Mouse (Mus musculus) cerebellum, adult 9-10 months (tissue): ENCODE measurements around the gene Mfap2.

Source experiments
- DNase-seq: peaks from one replicate; pipeline ENCODE4 v3.0.0; 2022

The Mfap2 gene

GRCm38 (mm10) chr4:141010118-141010517, at the start of gene Mfap2:
Gene Mfap2, plus strand, starts transcription at chr4:141010418.
- DNase-seq, result no peak

GRCm38 (mm10) chr4:140960781-140961466, 49.3 kb upstream of the Mfap2 start, which contains the start of gene Sdhb:
Gene Sdhb, plus strand, starts transcription at chr4:140961203.
- peak; percentile 98 for DNase-seq

GRCm38 (mm10) chr4:140961467-140962206, 48.6 kb upstream of the Mfap2 start:
- DNase-seq, result no peak

- no peak for DNase-seq
These were observed 47.9 kb upstream of the Mfap2 start for GRCm38 (mm10) chr4:140962207-140962909.

- peak; percentile 48 for DNase-seq
These were observed 47.3 kb upstream of the Mfap2 start for GRCm38 (mm10) chr4:140962950-140963349.

GRCm38 (mm10) chr4:140963941-140964597, 46.1 kb upstream of the Mfap2 start:
- DNase-seq, result peak; percentile 41

GRCm38 (mm10) chr4:140964620-140965019, 45.6 kb upstream of the Mfap2 start:
- DNase-seq, result peak; percentile 89

- DNase-seq, result no peak
These were observed 42.6 kb upstream of the Mfap2 start for GRCm38 (mm10) chr4:140967386-140968159.

- DNase-seq, result no peak
These were observed 38.5 kb upstream of the Mfap2 start for GRCm38 (mm10) chr4:140971691-140972090.

GRCm38 (mm10) chr4:140974408-140974807, 35.8 kb upstream of the Mfap2 start:
- DNase-seq, result no peak

GRCm38 (mm10) chr4:140975356-140975755, 34.9 kb upstream of the Mfap2 start:
- no peak for DNase-seq

GRCm38 (mm10) chr4:140977278-140977677, 32.9 kb upstream of the Mfap2 start:
- DNase-seq, result no peak

- no peak for DNase-seq
These were observed 32.1 kb upstream of the Mfap2 start for GRCm38 (mm10) chr4:140977886-140978692.

GRCm38 (mm10) chr4:140981605-140982004, 28.6 kb upstream of the Mfap2 start:
- DNase-seq, result no peak

- no peak for DNase-seq
These were observed 27.4 kb upstream of the Mfap2 start for GRCm38 (mm10) chr4:140982808-140983207.

- no peak for DNase-seq
These were observed 26.8 kb upstream of the Mfap2 start for GRCm38 (mm10) chr4:140983442-140983841.

- no peak for DNase-seq
These were observed 25.7 kb upstream of the Mfap2 start for GRCm38 (mm10) chr4:140984544-140984943.

- no peak for DNase-seq
These were observed 24.1 kb upstream of the Mfap2 start for GRCm38 (mm10) chr4:140986024-140986710.

GRCm38 (mm10) chr4:140986711-140987395, 23.4 kb upstream of the Mfap2 start, which contains the start of gene Atp13a2:
Gene Atp13a2, plus strand, starts transcription at chr4:140986873.
- peak; percentile 94 for DNase-seq

GRCm38 (mm10) chr4:140987476-140987875, 22.7 kb upstream of the Mfap2 start:
- DNase-seq, result no peak
